Mouse (Mus musculus) MEL (cell line): ENCODE data around the gene Epb41l5.

ENCODE experiments used
- CHD1 ChIP-seq: IDR thresholded peaks from 2 replicates; pipeline ENCODE4 v1.6.1; 2012; ENCODE audit warnings: low read depth, mild to moderate bottlenecking, inconsistent platforms, low read length, improper control_type of control experiment
- CTCF ChIP-seq, 3 experiments: IDR thresholded peaks in 2 of 3; conservative IDR thresholded peaks in 1 of 3; 2 replicates each; pipeline ENCODE4 v1.5.1; 2011 to 2012; ENCODE audit warnings: low read length in 3 of 3, low read depth in 2 of 3, mild to moderate bottlenecking in 2 of 3, improper control_type of control experiment in 1 of 3, inconsistent platforms in 1 of 3, mixed read lengths in 1 of 3, moderate library complexity in 1 of 3; ENCODE audit not compliant: control insufficient read depth in 1 of 3, insufficient read depth in 1 of 3, poor library complexity in 1 of 3, severe bottlenecking in 1 of 3
- E2F4 ChIP-seq: IDR thresholded peaks from 2 replicates; pipeline ENCODE4 v1.6.1; 2011; ENCODE audit warnings: low read depth, low read length, improper control_type of control experiment, borderline replicate concordance
- ELF1 ChIP-seq: IDR thresholded peaks from 2 replicates; pipeline ENCODE4 v1.6.1; 2014; ENCODE audit warnings: low read depth, mild to moderate bottlenecking, inconsistent platforms, low read length, improper control_type of control experiment, moderate library complexity
- EP300 ChIP-seq, 2 experiments: IDR thresholded peaks; 2 replicates each; pipeline ENCODE4 v1.6.1; 2011; ENCODE audit warnings: improper control_type of control experiment in 2 of 2, low read length in 2 of 2, low read depth in 1 of 2, mild to moderate bottlenecking in 1 of 2
- GATA1 ChIP-seq: IDR thresholded peaks from 2 replicates; pipeline ENCODE4 v1.6.1; 2011; ENCODE audit warnings: low read depth, low read length, improper control_type of control experiment
- MYC ChIP-seq: IDR thresholded peaks from 2 replicates; pipeline ENCODE4 v1.6.1; 2011; ENCODE audit warnings: low read depth, mild to moderate bottlenecking, low read length, improper control_type of control experiment, moderate library complexity
- NRF1 ChIP-seq: IDR thresholded peaks from 2 replicates; pipeline ENCODE4 v1.6.1; 2014; ENCODE audit warnings: low read depth, mild to moderate bottlenecking, inconsistent platforms, low read length, improper control_type of control experiment, moderate library complexity; ENCODE audit not compliant: poor library complexity, insufficient read depth, severe bottlenecking
- POLR2A ChIP-seq, 2 experiments: IDR thresholded peaks; 2 replicates each; pipeline ENCODE4 v1.6.1; 2011 to 2012; ENCODE audit warnings: low read length in 2 of 2, mild to moderate bottlenecking in 2 of 2, control low read depth in 1 of 2, improper control_type of control experiment in 1 of 2, low read depth in 1 of 2, moderate library complexity in 1 of 2; ENCODE audit not compliant: control insufficient read depth in 1 of 2, insufficient read depth in 1 of 2, poor library complexity in 1 of 2
- TAL1 ChIP-seq: IDR thresholded peaks from 2 replicates; pipeline ENCODE4 v1.6.1; 2012; ENCODE audit warnings: mild to moderate bottlenecking, inconsistent platforms, low read length, moderate library complexity, mixed read lengths
- TBP ChIP-seq: IDR thresholded peaks from 2 replicates; pipeline ENCODE4 v1.8.0; 2011; ENCODE audit warnings: low read depth, low read length, improper control_type of control experiment
- ZKSCAN1 ChIP-seq: IDR thresholded peaks from 2 replicates; pipeline ENCODE4 v1.6.1; 2012; ENCODE audit warnings: low read depth, mild to moderate bottlenecking, inconsistent platforms, low read length, improper control_type of control experiment, moderate library complexity

- TF ChIP-seq EP300 (IDR thresholded peaks at IDR 0.05; ENCODE audit: low read depth in 1 of 2, low read length in 2 of 2) (no peak), POLR2A (IDR thresholded peaks at IDR 0.05; ENCODE audit: control insufficient read depth in 1 of 2, insufficient read depth in 1 of 2, low read depth in 1 of 2, low read length in 2 of 2, poor library complexity in 1 of 2) (no peak), ZKSCAN1 (no peak), GATA1 (no peak), TBP (no peak), ELF1 (no peak), E2F4 (no peak), CTCF (IDR thresholded peaks at IDR 0.05 in 2 of 3, conservative IDR thresholded peaks at IDR 0.05 in 1 of 3; ENCODE audit: control insufficient read depth in 1 of 3, insufficient read depth in 1 of 3, low read depth in 2 of 3, low read length in 3 of 3, poor library complexity in 1 of 3, severe bottlenecking in 1 of 3) (no peak), NRF1 (no peak), TAL1 (no peak), CHD1 (no peak), MYC (no peak)
Measured at GRCm38 (mm10) chr1:119541570-119541969, 107.2 kb downstream of the Epb41l5 start.
